Mouse (Mus musculus): Measurements from ENCODE around the gene Rai2. TPM values are rescaled to one million over a fixed set of nuclear protein-coding genes. Genes with fewer than 3 reads are reported as not detected.

Rai2 gene
- polyA plus RNA-seq, 1 experiment from 2014 or later = 12.1 TPM

GRCm38 (mm10) chrX:161728507-161728906 lies 11.6 kb downstream of the Rai2 start:
- no peak overlapping the region for H3K9ac ChIP-seq (ENCODE audit: low read depth, low read length)
- ATAC-seq (ENCODE audit: low read depth) (no peak), DNase-seq (ENCODE audit: low spot score) (peak; percentile 18)
- no peak overlapping the region for H3K4me3 ChIP-seq (ENCODE audit: low read depth, low read length)
- 49% methylated on average over 4 of the region's 4 CpGs for WGBS
- H3K4me1 ChIP-seq (ENCODE audit: control insufficient read depth, insufficient read depth, low read length) = no peaks in the 10 kb centered on the region
- peaks cover 41% of the 10 kb centered on the region for H3K27me3 ChIP-seq (replicated peaks; ENCODE audit: control insufficient read depth, insufficient read depth, low read length)
- H3K9me3 ChIP-seq (ENCODE audit: control insufficient read depth, low read length) = no peaks in the 10 kb centered on the region
- H3K27ac ChIP-seq (replicated peaks; ENCODE audit: low read depth, low read length) = no peak overlapping the region
- no peaks in the 10 kb centered on the region for H3K36me3 ChIP-seq (ENCODE audit: control insufficient read depth, insufficient read depth, low read length)
- no peak overlapping the region for H3K4me2 ChIP-seq (ENCODE audit: low read depth, low read length)

GRCm38 (mm10) chrX:161730026-161730425 lies 13.2 kb downstream of the Rai2 start:
- H3K27ac ChIP-seq (replicated peaks; ENCODE audit: low read depth, low read length) = no peak overlapping the region
- ATAC-seq (ENCODE audit: low read depth) (no peak), DNase-seq (ENCODE audit: low spot score) (no peak)
- no peak overlapping the region for H3K9ac ChIP-seq (ENCODE audit: low read depth, low read length)
- H3K27me3 ChIP-seq (replicated peaks; ENCODE audit: control insufficient read depth, insufficient read depth, low read length) = peaks cover 37% of the 10 kb centered on the region
- no peaks in the 10 kb centered on the region for H3K9me3 ChIP-seq (ENCODE audit: control insufficient read depth, low read length)
- no peaks in the 10 kb centered on the region for H3K4me1 ChIP-seq (ENCODE audit: control insufficient read depth, insufficient read depth, low read length)
- H3K36me3 ChIP-seq (ENCODE audit: control insufficient read depth, insufficient read depth, low read length) = no peaks in the 10 kb centered on the region
- H3K4me3 ChIP-seq (ENCODE audit: low read depth, low read length) = no peak overlapping the region
- no peak overlapping the region for H3K4me2 ChIP-seq (ENCODE audit: low read depth, low read length)

GRCm38 (mm10) chrX:161731859-161732258 lies 15.0 kb downstream of the Rai2 start:
- no peaks in the 10 kb centered on the region for H3K4me1 ChIP-seq (ENCODE audit: control insufficient read depth, insufficient read depth, low read length)
- 84% methylated on average over 3 of the region's 3 CpGs for WGBS
- no peaks in the 10 kb centered on the region for H3K9me3 ChIP-seq (ENCODE audit: control insufficient read depth, low read length)
- H3K36me3 ChIP-seq (ENCODE audit: control insufficient read depth, insufficient read depth, low read length) = no peaks in the 10 kb centered on the region
- H3K27me3 ChIP-seq (replicated peaks; ENCODE audit: control insufficient read depth, insufficient read depth, low read length) = peaks cover 25% of the 10 kb centered on the region
- H3K4me2 ChIP-seq (ENCODE audit: low read depth, low read length) = no peak overlapping the region
- H3K4me3 ChIP-seq (ENCODE audit: low read depth, low read length) = no peak overlapping the region
- DNase-seq (ENCODE audit: low spot score) = no peak
- H3K9ac ChIP-seq (ENCODE audit: low read depth, low read length) = no peak overlapping the region
- ATAC-seq (ENCODE audit: low read depth) = no peak
- no peak overlapping the region for H3K27ac ChIP-seq (replicated peaks; ENCODE audit: low read depth, low read length)

- Histone ChIP-seq H3K9ac (ENCODE audit: low read depth, low read length) (no peak overlapping the region), H3K36me3 (ENCODE audit: control insufficient read depth, insufficient read depth, low read length) (no peaks in the 10 kb centered on the region), H3K27me3 (replicated peaks; ENCODE audit: control insufficient read depth, insufficient read depth, low read length) (peaks cover 34% of the 10 kb centered on the region), H3K4me3 (ENCODE audit: low read depth, low read length) (no peak overlapping the region), H3K9me3 (ENCODE audit: control insufficient read depth, low read length) (no peaks in the 10 kb centered on the region), H3K4me1 (ENCODE audit: control insufficient read depth, insufficient read depth, low read length) (no peaks in the 10 kb centered on the region), H3K4me2 (ENCODE audit: low read depth, low read length) (no peak overlapping the region), H3K27ac (replicated peaks; ENCODE audit: low read depth, low read length) (no peak overlapping the region)
- ATAC-seq (ENCODE audit: low read depth) = no peak
- 88% methylated on average over 12 of the region's 12 CpGs for WGBS
- no peak for DNase-seq (ENCODE audit: low spot score)
These were observed 16.9 kb downstream of the Rai2 start for GRCm38 (mm10) chrX:161733581-161734309.

GRCm38 (mm10) chrX:161734310-161734676 lies 17.4 kb downstream of the Rai2 start:
- Histone ChIP-seq H3K36me3 (ENCODE audit: control insufficient read depth, insufficient read depth, low read length) (no peaks in the 10 kb centered on the region), H3K4me3 (ENCODE audit: low read depth, low read length) (no peak overlapping the region), H3K4me2 (ENCODE audit: low read depth, low read length) (no peak overlapping the region), H3K27ac (replicated peaks; ENCODE audit: low read depth, low read length) (no peak overlapping the region), H3K9me3 (ENCODE audit: control insufficient read depth, low read length) (no peaks in the 10 kb centered on the region), H3K9ac (ENCODE audit: low read depth, low read length) (no peak overlapping the region), H3K4me1 (ENCODE audit: control insufficient read depth, insufficient read depth, low read length) (no peaks in the 10 kb centered on the region), H3K27me3 (replicated peaks; ENCODE audit: control insufficient read depth, insufficient read depth, low read length) (peaks cover 36% of the 10 kb centered on the region)
- DNase-seq (ENCODE audit: low spot score) (no peak), ATAC-seq (ENCODE audit: low read depth) (no peak)
- WGBS = 79% methylated on average over 4 of the region's 4 CpGs

- Histone ChIP-seq H3K36me3 (ENCODE audit: control insufficient read depth, insufficient read depth, low read length) (no peaks in the 10 kb centered on the region), H3K27me3 (replicated peaks; ENCODE audit: control insufficient read depth, insufficient read depth, low read length) (peaks cover 41% of the 10 kb centered on the region), H3K4me2 (ENCODE audit: low read depth, low read length) (no peak overlapping the region), H3K9me3 (ENCODE audit: control insufficient read depth, low read length) (no peaks in the 10 kb centered on the region), H3K9ac (ENCODE audit: low read depth, low read length) (no peak overlapping the region), H3K27ac (replicated peaks; ENCODE audit: low read depth, low read length) (no peak overlapping the region), H3K4me3 (ENCODE audit: low read depth, low read length) (no peak overlapping the region), H3K4me1 (ENCODE audit: control insufficient read depth, insufficient read depth, low read length) (no peaks in the 10 kb centered on the region)
- 46% methylated on average over 1 of the region's 1 CpGs for WGBS
- DNase-seq (ENCODE audit: low spot score) (no peak), ATAC-seq (ENCODE audit: low read depth) (no peak)
These were observed 22.5 kb downstream of the Rai2 start for GRCm38 (mm10) chrX:161739374-161739773.

GRCm38 (mm10) chrX:161743080-161743479 lies 26.2 kb downstream of the Rai2 start:
- Histone ChIP-seq H3K4me3 (ENCODE audit: low read depth, low read length) (no peak overlapping the region), H3K4me2 (ENCODE audit: low read depth, low read length) (no peak overlapping the region), H3K9ac (ENCODE audit: low read depth, low read length) (no peak overlapping the region), H3K36me3 (ENCODE audit: control insufficient read depth, insufficient read depth, low read length) (no peaks in the 10 kb centered on the region), H3K27me3 (replicated peaks; ENCODE audit: control insufficient read depth, insufficient read depth, low read length) (peaks cover 40% of the 10 kb centered on the region), H3K9me3 (ENCODE audit: control insufficient read depth, low read length) (no peaks in the 10 kb centered on the region), H3K4me1 (ENCODE audit: control insufficient read depth, insufficient read depth, low read length) (no peaks in the 10 kb centered on the region), H3K27ac (replicated peaks; ENCODE audit: low read depth, low read length) (no peak overlapping the region)
- ATAC-seq (ENCODE audit: low read depth) (no peak), DNase-seq (ENCODE audit: low spot score) (no peak)
- 45% methylated on average over 3 of the region's 3 CpGs for WGBS

GRCm38 (mm10) chrX:161745296-161745695 lies 28.4 kb downstream of the Rai2 start:
- ATAC-seq (ENCODE audit: low read depth) (no peak), DNase-seq (ENCODE audit: low spot score) (no peak)
- no peak overlapping the region for H3K4me3 ChIP-seq (ENCODE audit: low read depth, low read length)
- no peaks in the 10 kb centered on the region for H3K36me3 ChIP-seq (ENCODE audit: control insufficient read depth, insufficient read depth, low read length)
- no peak overlapping the region for H3K9ac ChIP-seq (ENCODE audit: low read depth, low read length)
- no peak overlapping the region for H3K27ac ChIP-seq (replicated peaks; ENCODE audit: low read depth, low read length)
- no peaks in the 10 kb centered on the region for H3K4me1 ChIP-seq (ENCODE audit: control insufficient read depth, insufficient read depth, low read length)
- no peak overlapping the region for H3K4me2 ChIP-seq (ENCODE audit: low read depth, low read length)
- WGBS = 75% methylated on average over 3 of the region's 3 CpGs
- H3K27me3 ChIP-seq (replicated peaks; ENCODE audit: control insufficient read depth, insufficient read depth, low read length) = peaks cover 32% of the 10 kb centered on the region
- H3K9me3 ChIP-seq (ENCODE audit: control insufficient read depth, low read length) = no peaks in the 10 kb centered on the region

- no peaks in the 10 kb centered on the region for H3K36me3 ChIP-seq (ENCODE audit: control insufficient read depth, insufficient read depth, low read length)
- no peak overlapping the region for H3K4me2 ChIP-seq (ENCODE audit: low read depth, low read length)
- 57% methylated on average over 2 of the region's 2 CpGs for WGBS
- H3K9ac ChIP-seq (ENCODE audit: low read depth, low read length) = no peak overlapping the region
- no peak for DNase-seq (ENCODE audit: low spot score)
- no peaks in the 10 kb centered on the region for H3K4me1 ChIP-seq (ENCODE audit: control insufficient read depth, insufficient read depth, low read length)
- no peak for ATAC-seq (ENCODE audit: low read depth)
- H3K27ac ChIP-seq (replicated peaks; ENCODE audit: low read depth, low read length) = no peak overlapping the region
- peaks cover 27% of the 10 kb centered on the region for H3K27me3 ChIP-seq (replicated peaks; ENCODE audit: control insufficient read depth, insufficient read depth, low read length)
- no peaks in the 10 kb centered on the region for H3K9me3 ChIP-seq (ENCODE audit: control insufficient read depth, low read length)
- no peak overlapping the region for H3K4me3 ChIP-seq (ENCODE audit: low read depth, low read length)
These were observed 30.5 kb downstream of the Rai2 start for GRCm38 (mm10) chrX:161747337-161747736.

Data from embryonic facial prominence, embryonic 14.5 days (tissue).